Mouse (Mus musculus): Measurements from ENCODE around the gene Negr1.

DNA sequence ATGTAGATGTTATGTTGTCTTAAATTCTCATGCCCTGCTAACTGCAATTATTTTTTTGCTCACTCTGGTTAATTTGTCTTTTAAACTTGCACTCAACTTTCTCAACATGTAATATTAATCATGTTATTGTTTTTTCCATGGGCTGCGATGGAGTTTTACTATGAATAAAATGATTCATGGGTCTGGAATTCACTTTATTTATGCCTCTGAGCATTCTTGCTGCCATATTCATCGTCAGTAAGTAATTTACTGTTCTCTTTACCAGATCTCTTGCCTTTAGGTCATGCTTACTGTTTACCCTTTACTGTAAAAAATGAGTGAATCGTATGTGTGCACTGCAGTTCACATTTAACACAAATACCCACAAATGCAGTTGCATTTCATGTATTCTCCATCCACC lies 45.3 kb downstream of the Negr1 start:
- TF ChIP-seq MAFK (IDR thresholded peaks at IDR 0.05; ENCODE audit: insufficient read depth, low read depth, low read length) (no peak), HCFC1 (IDR thresholded peaks at IDR 0.05; ENCODE audit: borderline replicate concordance, insufficient read depth, low read length) (no peak), CHD2 (IDR thresholded peaks at IDR 0.05; ENCODE audit: low read depth, low read length) (no peak)

All from ES-E14 (cell line).